Mouse (Mus musculus) heart, embryonic 13.5 days (tissue): Measurements from ENCODE around the gene Pet100. TPM values are rescaled to one million over a fixed set of nuclear protein-coding genes. Genes with fewer than 3 reads are reported as not detected.

Source experiments
- ATAC-seq: fragments of 200-750 bp; cut with Nextera tagmentation; 2 replicates; pipeline ENCODE4 v1.8.0; 2017; ENCODE audit warnings: moderate TSS enrichment; ENCODE audit not compliant: insufficient number of reproducible peaks, low FRiP score, low TSS enrichment; ENCODE audit errors: extremely low read depth
- H3K27ac ChIP-seq: fragments of 300-500 bp; sonication (generic); replicated peaks from 2 replicates; pipeline ENCODE4 v1.5.1; 2015; ENCODE audit warnings: moderate library complexity, mild to moderate bottlenecking, inconsistent platforms
- H3K27me3 ChIP-seq: fragments of 300-500 bp; sonication (generic); replicated peaks from 2 replicates; pipeline ENCODE4 v1.6.1; 2015; ENCODE audit warnings: mild to moderate bottlenecking, inconsistent platforms
- H3K36me3 ChIP-seq: fragments of 300-500 bp; sonication (generic); 2 replicates; pipeline ENCODE4 v1.6.1; 2015; ENCODE audit warnings: mild to moderate bottlenecking, inconsistent platforms
- H3K4me1 ChIP-seq: fragments of 300-500 bp; sonication (generic); 2 replicates; pipeline ENCODE4 v1.6.1; 2015; ENCODE audit warnings: inconsistent platforms
- H3K4me2 ChIP-seq: fragments of 300-500 bp; sonication (generic); 2 replicates; pipeline ENCODE4 v1.6.1; 2015; ENCODE audit warnings: inconsistent platforms, mild to moderate bottlenecking, moderate library complexity
- H3K4me3 ChIP-seq: fragments of 300-500 bp; sonication (generic); 2 replicates; pipeline ENCODE4 v1.5.1; 2015; ENCODE audit warnings: moderate library complexity, mild to moderate bottlenecking, inconsistent platforms
- H3K9ac ChIP-seq: fragments of 300-500 bp; sonication (generic); 2 replicates; pipeline ENCODE4 v1.6.1; 2015; ENCODE audit warnings: inconsistent platforms, mild to moderate bottlenecking, moderate library complexity
- H3K9me3 ChIP-seq: fragments of 300-500 bp; sonication (generic); 2 replicates; pipeline ENCODE4 v1.6.1; 2016; ENCODE audit warnings: inconsistent platforms
- WGBS: fragments of 180-500 bp; shearing (Covaris S2); methylation state at CpG from one replicate; pipeline ENCODE4 v1.1.7; 2015; ENCODE audit warnings: mixed read lengths; 5-methylcytosine and 5-hydroxymethylcytosine counted together
- polyA plus RNA-seq: library from polyadenylated mRNA; unstranded; fragments of >200 nt; fragmentation: Nextera tagmentation; extraction: Ambion mirVana; gene quantifications from 2 replicates; pipeline ENCODE4 v1.2.1, GENCODE M21; 2015

Pet100 gene
- polyA plus RNA-seq, 1 experiment from 2014 or later: 97.0 TPM

GRCm38 (mm10) chr8:3594466-3594865, 26.9 kb upstream of the Pet100 start:
- H3K9me3 ChIP-seq: no peaks in the 10 kb centered on the region
- no peaks in the 10 kb centered on the region for H3K36me3 ChIP-seq
- 84% methylated on average over 2 of the region's 2 CpGs for WGBS
- no peaks in the 10 kb centered on the region for H3K4me1 ChIP-seq
- no peak overlapping the region for H3K27ac ChIP-seq
- ATAC-seq: no peak
- H3K27me3 ChIP-seq: no peaks in the 10 kb centered on the region
- no peak overlapping the region for H3K4me2 ChIP-seq
- no peak overlapping the region for H3K4me3 ChIP-seq
- H3K9ac ChIP-seq: no peak overlapping the region

GRCm38 (mm10) chr8:3598054-3598453, 23.3 kb upstream of the Pet100 start:
- no peak overlapping the region for H3K4me2 ChIP-seq
- H3K36me3 ChIP-seq: no peaks in the 10 kb centered on the region
- no peak overlapping the region for H3K9ac ChIP-seq
- H3K9me3 ChIP-seq: no peaks in the 10 kb centered on the region
- no peaks in the 10 kb centered on the region for H3K4me1 ChIP-seq
- no peak overlapping the region for H3K4me3 ChIP-seq
- 65% methylated on average over 3 of the region's 3 CpGs for WGBS
- no peak for ATAC-seq
- H3K27me3 ChIP-seq: no peaks in the 10 kb centered on the region
- H3K27ac ChIP-seq: no peak overlapping the region

DNA sequence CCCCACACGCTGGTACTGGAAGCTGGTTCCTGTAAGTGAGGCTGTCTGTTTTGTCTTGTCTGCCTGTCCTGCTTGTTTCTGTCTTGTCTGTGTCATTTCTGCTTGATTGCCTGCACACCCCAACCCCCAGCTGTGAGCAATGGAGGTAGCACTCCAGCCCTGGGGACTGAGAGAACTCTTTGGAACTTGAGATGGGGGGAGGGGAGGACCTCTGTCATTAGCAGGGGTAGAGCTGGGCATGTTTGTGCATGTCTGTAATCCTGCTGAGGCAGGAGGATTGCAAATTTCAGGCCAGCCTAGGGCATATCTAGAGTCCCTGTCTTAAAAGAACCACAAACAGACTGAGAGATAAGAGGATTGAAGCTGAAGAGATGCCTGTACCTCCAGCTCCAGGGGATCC, 22.1 kb upstream of the Pet100 start:
- Histone ChIP-seq H3K4me2 (no peak overlapping the region), H3K9ac (no peak overlapping the region), H3K36me3 (no peaks in the 10 kb centered on the region), H3K4me3 (no peak overlapping the region), H3K27me3 (no peaks in the 10 kb centered on the region), H3K27ac (no peak overlapping the region), H3K4me1 (no peaks in the 10 kb centered on the region), H3K9me3 (no peaks in the 10 kb centered on the region)
- 70% methylated on average over 1 of the region's 1 CpGs for WGBS
- ATAC-seq: no peak

- H3K9me3 ChIP-seq: no peaks in the 10 kb centered on the region
- ATAC-seq: no peak
- H3K4me3 ChIP-seq: no peak overlapping the region
- H3K27ac ChIP-seq: 0 out of 2 replicates have a peak overlapping the region, but pooled peaks have one; percentile 8
- no peak overlapping the region for H3K4me2 ChIP-seq
- H3K27me3 ChIP-seq: no peaks in the 10 kb centered on the region
- no peaks in the 10 kb centered on the region for H3K4me1 ChIP-seq
- 71% methylated on average over 6 of the region's 6 CpGs for WGBS
- no peak overlapping the region for H3K9ac ChIP-seq
- H3K36me3 ChIP-seq: no peaks in the 10 kb centered on the region
Observed at GRCm38 (mm10) chr8:3600401-3600800, 20.9 kb upstream of the Pet100 start.

DNA sequence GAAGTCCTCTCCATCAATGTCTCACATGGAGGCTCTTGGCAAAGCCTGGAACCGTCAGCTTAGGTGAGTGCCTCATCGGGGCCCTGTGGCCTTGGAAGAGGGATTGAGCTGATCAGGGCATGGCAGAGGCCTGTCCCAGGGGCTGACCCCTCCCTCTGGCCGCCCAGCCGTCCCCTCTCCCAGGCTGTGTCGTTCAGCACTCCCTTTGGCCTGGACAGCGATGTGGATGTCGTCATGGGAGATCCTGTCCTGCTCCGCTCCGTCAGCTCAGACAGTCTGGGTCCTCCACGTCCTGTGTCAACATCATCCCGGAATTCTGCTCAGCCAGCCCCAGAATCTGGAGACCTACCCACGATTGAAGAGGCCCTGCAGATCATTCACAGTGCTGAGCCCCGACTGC, 17.9 kb upstream of the Pet100 start:
- H3K9me3 ChIP-seq: no peaks in the 10 kb centered on the region
- H3K4me3 ChIP-seq: no peak overlapping the region
- H3K4me1 ChIP-seq: peaks cover 10% of the 10 kb centered on the region
- no peak overlapping the region for H3K27ac ChIP-seq
- H3K36me3 ChIP-seq: peaks cover 12% of the 10 kb centered on the region
- WGBS: 66% methylated on average over 13 of the region's 13 CpGs
- ATAC-seq: no peak
- no peak overlapping the region for H3K9ac ChIP-seq
- no peak overlapping the region for H3K4me2 ChIP-seq
- H3K27me3 ChIP-seq: no peaks in the 10 kb centered on the region

- no peaks in the 10 kb centered on the region for H3K27me3 ChIP-seq
- H3K4me2 ChIP-seq: peak overlapping the region; percentile 20; the same call in 1 of the 2 replicates
- no peak overlapping the region for H3K27ac ChIP-seq
- peak overlapping the region; percentile 26; the same call in 1 of the 2 replicates for H3K9ac ChIP-seq
- 45% methylated on average over 16 of the region's 16 CpGs for WGBS
- H3K36me3 ChIP-seq: peaks cover 44% of the 10 kb centered on the region
- ATAC-seq: 0 out of 2 replicates have a peak, but pooled peaks have one; percentile 16
- no peak overlapping the region for H3K4me3 ChIP-seq
- peaks cover 20% of the 10 kb centered on the region for H3K4me1 ChIP-seq
- no peaks in the 10 kb centered on the region for H3K9me3 ChIP-seq
Observed at GRCm38 (mm10) chr8:3606593-3606992, 14.8 kb upstream of the Pet100 start.

DNA sequence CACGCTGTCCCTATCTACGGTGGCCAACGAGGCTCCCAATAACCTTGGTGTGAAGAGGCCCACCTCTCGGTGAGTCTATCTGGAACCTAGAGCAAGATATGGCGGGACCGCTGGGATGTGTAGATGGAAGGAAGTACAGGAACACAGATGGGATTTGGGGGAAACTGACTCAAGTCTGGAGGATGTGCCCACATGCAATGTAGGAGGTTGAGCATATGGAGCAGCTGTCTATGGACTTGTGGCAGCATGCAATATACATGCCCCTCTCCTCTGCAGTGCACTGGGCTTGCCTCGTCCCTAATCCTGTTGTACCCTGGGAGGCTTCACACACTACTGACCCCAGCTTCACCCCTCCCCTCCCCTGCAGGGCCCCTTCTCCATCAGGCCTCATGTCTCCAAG, 13.5 kb upstream of the Pet100 start:
- WGBS: 88% methylated on average over 7 of the region's 7 CpGs
- no peak overlapping the region for H3K27ac ChIP-seq
- H3K4me2 ChIP-seq: no peak overlapping the region
- no peaks in the 10 kb centered on the region for H3K27me3 ChIP-seq
- no peak overlapping the region for H3K9ac ChIP-seq
- no peak for ATAC-seq
- H3K4me1 ChIP-seq: peaks cover 20% of the 10 kb centered on the region
- H3K4me3 ChIP-seq: no peak overlapping the region
- H3K9me3 ChIP-seq: no peaks in the 10 kb centered on the region
- peaks cover 56% of the 10 kb centered on the region for H3K36me3 ChIP-seq

DNA sequence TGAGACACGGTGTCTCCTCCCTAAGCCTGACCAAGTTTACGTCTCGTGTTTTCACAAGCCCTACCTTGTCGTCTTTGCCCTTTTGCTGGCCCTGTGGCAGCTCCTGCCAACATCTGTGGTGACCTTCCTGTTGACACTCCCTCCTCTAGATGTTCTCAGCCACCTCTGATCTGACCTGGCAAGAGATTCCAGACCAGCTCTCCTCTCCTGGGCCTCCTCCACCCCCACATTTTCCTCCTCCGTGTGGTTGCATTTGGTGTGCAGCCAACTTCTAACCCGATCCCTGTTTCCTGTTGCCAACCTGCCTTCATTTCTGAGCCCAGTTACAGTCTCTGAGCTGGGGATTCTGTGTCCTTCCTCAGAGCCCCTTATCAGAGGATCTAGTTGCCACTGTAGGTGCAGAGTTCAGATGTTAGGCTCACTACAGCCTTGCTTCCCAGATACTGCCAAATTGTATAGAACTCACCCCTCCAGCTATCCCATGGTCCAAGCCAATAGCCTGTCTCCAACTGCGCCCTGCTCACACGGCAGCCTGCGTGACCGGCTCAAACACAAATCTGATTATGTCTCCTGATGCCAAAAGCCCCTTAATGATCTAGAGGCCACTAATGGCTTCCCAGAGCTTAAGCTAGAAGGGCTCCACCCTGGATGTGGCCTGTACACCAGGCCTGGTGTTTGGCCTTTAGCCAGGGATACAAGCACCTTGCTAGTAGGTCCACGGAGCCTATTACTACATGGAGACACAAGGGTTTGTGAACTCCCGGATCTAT, 12.1 kb upstream of the Pet100 start:
- ATAC-seq: 0 out of 2 replicates have a peak, but pooled peaks have one; percentile 34
- H3K36me3 ChIP-seq: peaks cover 70% of the 10 kb centered on the region
- H3K27ac ChIP-seq: no peak overlapping the region; the same call in 1 of the 2 replicates
- WGBS: 77% methylated on average over 12 of the region's 12 CpGs
- H3K4me1 ChIP-seq: peaks cover 20% of the 10 kb centered on the region
- no peaks in the 10 kb centered on the region for H3K9me3 ChIP-seq
- no peak overlapping the region for H3K4me3 ChIP-seq
- no peak overlapping the region for H3K4me2 ChIP-seq
- no peak overlapping the region; the same call in 1 of the 2 replicates for H3K9ac ChIP-seq
- H3K27me3 ChIP-seq: no peaks in the 10 kb centered on the region

DNA sequence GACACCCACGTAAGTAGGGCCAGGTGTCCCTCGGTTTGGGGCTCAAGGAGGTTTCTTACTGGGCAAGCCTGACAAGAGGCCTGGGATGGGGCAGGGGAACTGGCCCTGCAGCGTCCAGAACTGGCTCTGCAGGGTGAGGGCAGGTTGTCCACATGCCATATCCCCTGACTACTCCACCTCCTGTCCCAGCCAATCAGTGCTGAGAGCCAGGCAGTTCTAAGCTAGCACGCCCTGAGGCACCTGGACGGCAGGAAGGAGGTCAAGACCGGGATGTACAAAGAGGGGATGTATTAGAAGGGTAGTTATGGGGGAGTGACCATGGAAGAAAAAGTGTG, 11.6 kb upstream of the Pet100 start:
- Histone ChIP-seq H3K4me3 (no peak overlapping the region), H3K36me3 (peaks cover 76% of the 10 kb centered on the region), H3K27me3 (no peaks in the 10 kb centered on the region), H3K9me3 (no peaks in the 10 kb centered on the region), H3K4me1 (peaks cover 20% of the 10 kb centered on the region), H3K27ac (no peak overlapping the region), H3K4me2 (no peak overlapping the region), H3K9ac (no peak overlapping the region)
- no peak for ATAC-seq
- 85% methylated on average over 6 of the region's 6 CpGs for WGBS

DNA sequence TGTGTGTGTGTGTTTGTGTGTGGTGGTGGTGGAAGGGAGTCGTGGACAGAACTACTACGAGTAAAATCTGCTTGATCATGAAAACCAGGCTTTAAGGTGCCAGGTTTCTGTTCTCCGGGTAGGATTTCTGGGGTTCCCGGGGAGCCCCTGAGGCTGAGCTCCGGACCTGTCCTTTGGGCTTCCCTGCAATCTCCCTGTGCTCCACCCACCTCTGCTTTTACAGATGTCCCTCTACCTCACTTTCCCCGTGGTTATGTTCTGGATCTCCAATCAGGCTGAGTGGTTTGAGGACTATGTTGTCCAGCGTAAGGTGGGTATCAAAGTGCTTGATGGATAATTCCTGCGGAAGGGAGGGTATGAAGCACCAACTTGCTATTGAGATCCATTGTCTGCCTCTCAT, 771 bp downstream of the Pet100 start:
- WGBS: 68% methylated on average over 8 of the region's 8 CpGs
- Histone ChIP-seq H3K4me3 (peak overlapping the region; percentile 91), H3K4me2 (peak overlapping the region; percentile 85), H3K27ac (no peak overlapping the region), H3K9me3 (no peaks in the 10 kb centered on the region), H3K9ac (peak overlapping the region; percentile 88), H3K4me1 (peaks cover 23% of the 10 kb centered on the region), H3K27me3 (no peaks in the 10 kb centered on the region), H3K36me3 (peaks cover 19% of the 10 kb centered on the region)
- no peak for ATAC-seq

GRCm38 (mm10) chr8:3625445-3625844, 4.1 kb downstream of the Pet100 start, which contains the start of gene Pcp2:
Gene Pcp2, minus strand, starts transcription at chr8:3625545.
- Histone ChIP-seq H3K4me2 (no peak within 1 kb of the TSS), H3K27me3 (peaks cover 19% of the 10 kb centered on the region), H3K9ac (no peak within 1 kb of the TSS), H3K9me3 (no peaks in the 10 kb centered on the region), H3K27ac (no peak within 1 kb of the TSS), H3K4me1 (peaks cover 12% of the 10 kb centered on the region), H3K4me3 (no peak within 1 kb of the TSS), H3K36me3 (no peaks in the 10 kb centered on the region)
- 60% methylated on average over 1 of the region's 1 CpGs for WGBS
- ATAC-seq: no peak

GRCm38 (mm10) chr8:3626971-3627370, 5.6 kb downstream of the Pet100 start:
- Histone ChIP-seq H3K36me3 (no peaks in the 10 kb centered on the region), H3K9ac (no peak overlapping the region), H3K27ac (no peak overlapping the region), H3K4me3 (no peak overlapping the region), H3K9me3 (no peaks in the 10 kb centered on the region), H3K27me3 (peaks cover 19% of the 10 kb centered on the region), H3K4me1 (peaks cover 12% of the 10 kb centered on the region), H3K4me2 (no peak overlapping the region)
- 51% methylated on average over 5 of the region's 5 CpGs for WGBS
- ATAC-seq: no peak
